Mouse (Mus musculus): ENCODE data around the gene Nfkbil1.
A peak's percentile ranks its signal among the peaks of the same experiment; 100 is the strongest.

DNA sequence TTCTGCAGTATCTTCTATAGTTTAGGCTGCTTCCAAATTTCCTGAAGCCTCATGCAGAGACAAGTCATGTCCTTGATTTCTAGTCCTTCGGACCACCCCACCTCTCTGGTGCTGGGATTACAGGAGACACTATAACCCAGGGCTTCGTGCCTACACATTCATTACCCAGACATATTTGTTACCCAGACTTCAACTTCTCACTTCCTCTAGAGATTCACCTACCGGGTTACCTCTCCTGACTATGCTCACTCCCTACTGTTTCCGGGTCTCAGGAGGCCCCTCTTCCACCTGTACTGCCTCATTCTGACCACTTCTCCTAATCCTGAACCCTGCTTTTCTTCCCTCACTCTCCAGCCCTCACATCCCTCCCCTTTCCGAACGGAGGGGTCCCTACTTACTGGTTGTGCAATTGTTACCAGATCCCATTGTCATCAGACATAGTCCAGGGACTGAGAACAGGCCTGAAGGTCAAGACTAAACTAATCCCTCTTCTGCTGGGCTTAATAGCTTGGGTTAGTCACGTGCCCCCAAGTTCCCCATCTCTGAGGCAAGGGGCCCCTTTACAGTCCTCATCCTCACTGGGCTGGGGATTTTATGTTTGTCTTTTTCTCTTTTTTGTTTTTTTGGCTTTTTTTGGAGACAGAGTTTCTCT, 47.5 kb downstream of the Nfkbil1 start, which contains the start of gene Lst1:
- TF ChIP-seq NELFE (IDR thresholded peaks at IDR 0.05; ENCODE audit: low read depth, low read length) = no peak
- peak; percentile 25; the same call in 1 of the 2 replicates for TF ChIP-seq EP300 (IDR thresholded peaks at IDR 0.05; ENCODE audit: low read length)
- no peak for TF ChIP-seq SIN3A (IDR thresholded peaks at IDR 0.05; ENCODE audit: low read length)
- TF ChIP-seq CTCF (conservative IDR thresholded peaks at IDR 0.05 in 1 of 2, IDR thresholded peaks at IDR 0.05 in 1 of 2; ENCODE audit: low read depth in 2 of 2, low read length in 2 of 2) = no peak
- peak; percentile 43 for TF ChIP-seq POLR2A (IDR thresholded peaks at IDR 0.05; ENCODE audit: low read depth, low read length)
- no peak for TF ChIP-seq MXI1 (IDR thresholded peaks at IDR 0.05; ENCODE audit: low read depth, low read length)
- no peak for TF ChIP-seq POLR2AphosphoS2 (IDR thresholded peaks at IDR 0.05; ENCODE audit: low read depth, low read length)
- TF ChIP-seq ZNF384 (IDR thresholded peaks at IDR 0.05; ENCODE audit: low read depth, low read length) = peak; percentile 31
- TF ChIP-seq USF1 (IDR thresholded peaks at IDR 0.05; ENCODE audit: low read depth, low read length) = peak; percentile 49
